Mouse (Mus musculus) midbrain, postnatal 0 days (tissue): ENCODE data around the gene Susd6. TPM values are rescaled to one million over a fixed set of nuclear protein-coding genes. Genes with fewer than 3 reads are reported as not detected.

ENCODE experiments used
- ATAC-seq: fragments of 200-750 bp; cut with Nextera tagmentation; 2 replicates; pipeline ENCODE4 v1.8.0; 2017; ENCODE audit warnings: moderate number of reproducible peaks, mild to moderate bottlenecking, moderate TSS enrichment, moderate library complexity; ENCODE audit not compliant: low FRiP score
- DNase-seq: peaks from one replicate; pipeline ENCODE4 v3.0.0-alpha.2; 2015; ENCODE audit warnings: low spot score
- H3K27ac ChIP-seq: fragments of 300-500 bp; sonication (generic); 2 replicates; pipeline ENCODE4 v1.5.1; 2014; ENCODE audit warnings: low read depth, mild to moderate bottlenecking, low read length, mixed read lengths
- H3K27me3 ChIP-seq: fragments of 300-500 bp; sonication (generic); 2 replicates; pipeline ENCODE4 v1.6.1; 2014; ENCODE audit warnings: low read length, control low read depth, mixed read lengths; ENCODE audit not compliant: insufficient read depth
- H3K36me3 ChIP-seq: fragments of 300-500 bp; sonication (generic); 2 replicates; pipeline ENCODE4 v1.6.1; 2014; ENCODE audit warnings: low read length, control low read depth, mixed read lengths; ENCODE audit not compliant: insufficient read depth
- H3K4me1 ChIP-seq: fragments of 300-500 bp; sonication (generic); 2 replicates; pipeline ENCODE4 v1.6.1; 2014; ENCODE audit warnings: mild to moderate bottlenecking, control low read depth, antibody characterized with exemption, low read length, mixed read lengths; ENCODE audit not compliant: insufficient read depth
- H3K4me2 ChIP-seq: fragments of 300-500 bp; sonication (generic); 2 replicates; pipeline ENCODE4 v1.6.1; 2014; ENCODE audit warnings: low read depth, mild to moderate bottlenecking, low read length, mixed read lengths; ENCODE audit not compliant: poor library complexity, severe bottlenecking
- H3K4me3 ChIP-seq: fragments of 300-500 bp; sonication (generic); 2 replicates; pipeline ENCODE4 v1.5.1; 2014; ENCODE audit warnings: low read depth, mild to moderate bottlenecking, low read length, moderate library complexity
- H3K9ac ChIP-seq: fragments of 300-500 bp; sonication (generic); replicated peaks from 2 replicates; pipeline ENCODE4 v1.6.1; 2014; ENCODE audit warnings: mild to moderate bottlenecking, low read length, moderate library complexity, mixed read lengths; ENCODE audit not compliant: poor library complexity, severe bottlenecking
- H3K9me3 ChIP-seq: fragments of 300-500 bp; sonication (generic); 2 replicates; pipeline ENCODE4 v1.6.1; 2016; ENCODE audit warnings: low read length, control low read depth
- CTCF ChIP-seq: IDR thresholded peaks from 2 replicates; pipeline ENCODE4 v1.5.1; 2016; ENCODE audit warnings: antibody characterized with exemption, mild to moderate bottlenecking
- WGBS: fragments of 180-500 bp; shearing (Covaris S2); extraction: QIAGEN DNeasy Blood & Tissue Kit; methylation state at CpG from one replicate; pipeline ENCODE4 v1.1.7; 2014; 5-methylcytosine and 5-hydroxymethylcytosine counted together
- polyA plus RNA-seq: library from polyadenylated mRNA; unstranded; fragments of >200 nt; fragmentation: Nextera tagmentation; extraction: Ambion mirVana; gene quantifications from 2 replicates; pipeline ENCODE4 v1.2.1, GENCODE M21; 2015
- total RNA-seq: library from RNA; depleted of rRNA; stranded (reverse); fragments of >200 nt; gene quantifications from 2 replicates; pipeline ENCODE4 v1.2.3, GENCODE M21; 2014

The Susd6 gene
- total and polyA plus RNA-seq, 2 experiments from 2014 or later, result 7.4 to 17.3 TPM

GRCm38 (mm10) chr12:80782190-80782589 is 8.1 kb upstream of the Susd6 start:
- Histone ChIP-seq H3K4me2 (no peak overlapping the region), H3K9me3 (no peaks in the 10 kb centered on the region), H3K36me3 (no peaks in the 10 kb centered on the region), H3K27ac (no peak overlapping the region), H3K9ac (no peak overlapping the region), H3K4me3 (no peak overlapping the region), H3K27me3 (no peaks in the 10 kb centered on the region), H3K4me1 (no peaks in the 10 kb centered on the region)
- DNase-seq (no peak), ATAC-seq (no peak)
- no peak for TF ChIP-seq CTCF
- 85% methylated on average over 3 of the region's 3 CpGs for WGBS

- H3K9ac ChIP-seq, result no peak overlapping the region
- no peak for DNase-seq
- peak; percentile 48 for TF ChIP-seq CTCF
- no peak for ATAC-seq
- H3K27me3 ChIP-seq, result no peaks in the 10 kb centered on the region
- H3K4me3 ChIP-seq, result no peak overlapping the region
- no peak overlapping the region for H3K27ac ChIP-seq
- H3K4me2 ChIP-seq, result no peak overlapping the region
- H3K36me3 ChIP-seq, result no peaks in the 10 kb centered on the region
- no peaks in the 10 kb centered on the region for H3K9me3 ChIP-seq
- WGBS, result 51% methylated on average over 3 of the region's 3 CpGs
- H3K4me1 ChIP-seq, result no peaks in the 10 kb centered on the region
Measured at GRCm38 (mm10) chr12:80782892-80783291, 7.4 kb upstream of the Susd6 start.

DNA sequence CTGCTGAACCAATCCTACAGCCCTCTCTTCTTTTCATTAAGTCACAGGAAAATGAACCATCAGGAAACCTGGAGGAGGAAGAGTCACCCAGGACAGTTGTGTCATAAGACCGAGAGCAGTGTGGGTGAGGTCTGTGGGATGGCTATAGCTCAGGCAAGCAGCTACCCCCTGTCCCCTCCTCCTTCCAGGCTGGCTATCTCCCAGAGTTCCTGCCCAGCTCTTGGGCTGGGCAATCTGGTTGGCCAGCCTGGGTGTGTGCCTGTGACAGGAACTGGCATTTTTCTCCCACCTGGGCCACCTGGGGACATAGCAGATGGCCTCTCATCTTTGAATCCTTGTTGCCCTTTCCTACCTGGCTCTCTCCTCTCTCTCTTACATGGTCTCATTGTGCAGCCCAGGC is 6.4 kb upstream of the Susd6 start:
- H3K4me1 ChIP-seq, result no peaks in the 10 kb centered on the region
- no peak overlapping the region for H3K9ac ChIP-seq
- H3K27me3 ChIP-seq, result no peaks in the 10 kb centered on the region
- DNase-seq (no peak), ATAC-seq (no peak)
- H3K4me2 ChIP-seq, result no peak overlapping the region
- 92% methylated on average over 1 of the region's 1 CpGs for WGBS
- no peaks in the 10 kb centered on the region for H3K9me3 ChIP-seq
- H3K36me3 ChIP-seq, result no peaks in the 10 kb centered on the region
- no peak for TF ChIP-seq CTCF
- no peak overlapping the region for H3K4me3 ChIP-seq
- H3K27ac ChIP-seq, result no peak overlapping the region

- 77% methylated on average over 5 of the region's 5 CpGs for WGBS
Measured at GRCm38 (mm10) chr12:80785005-80785404, 5.3 kb upstream of the Susd6 start.

GRCm38 (mm10) chr12:80785597-80785996 is 4.7 kb upstream of the Susd6 start:
- no peak for TF ChIP-seq CTCF

More at GRCm38 (mm10) chr12:80785005-80785404, 5.3 kb upstream of the Susd6 start:
- Histone ChIP-seq H3K9me3 (no peaks in the 10 kb centered on the region), H3K4me3 (no peak overlapping the region), H3K9ac (no peak overlapping the region), H3K27me3 (no peaks in the 10 kb centered on the region), H3K4me2 (no peak overlapping the region), H3K36me3 (no peaks in the 10 kb centered on the region), H3K4me1 (0 out of 2 replicates have a peak, but pooled peaks cover 2% of the 10 kb centered on the region), H3K27ac (no peak overlapping the region)
- no peak for TF ChIP-seq CTCF
- DNase-seq, result no peak
- ATAC-seq, result no peak

GRCm38 (mm10) chr12:80786591-80786990 is 3.7 kb upstream of the Susd6 start:
- no peak overlapping the region for H3K4me2 ChIP-seq
- WGBS, result 85% methylated on average over 1 of the region's 1 CpGs
- no peaks in the 10 kb centered on the region for H3K36me3 ChIP-seq
- DNase-seq, result no peak
- no peaks in the 10 kb centered on the region for H3K27me3 ChIP-seq
- H3K4me1 ChIP-seq, result peaks cover 2% of the 10 kb centered on the region; the same call in 1 of the 2 replicates
- ATAC-seq, result no peak
- TF ChIP-seq CTCF, result no peak
- no peaks in the 10 kb centered on the region for H3K9me3 ChIP-seq
- no peak overlapping the region for H3K27ac ChIP-seq
- H3K4me3 ChIP-seq, result no peak overlapping the region
- H3K9ac ChIP-seq, result no peak overlapping the region

More at GRCm38 (mm10) chr12:80785597-80785996, 4.7 kb upstream of the Susd6 start:
- 91% methylated on average over 4 of the region's 4 CpGs for WGBS
- Histone ChIP-seq H3K9me3 (no peaks in the 10 kb centered on the region), H3K27me3 (no peaks in the 10 kb centered on the region), H3K27ac (no peak overlapping the region), H3K36me3 (no peaks in the 10 kb centered on the region), H3K9ac (no peak overlapping the region), H3K4me1 (0 out of 2 replicates have a peak, but pooled peaks cover 2% of the 10 kb centered on the region), H3K4me3 (no peak overlapping the region), H3K4me2 (no peak overlapping the region)
- DNase-seq, result no peak
- no peak for ATAC-seq
